Mouse (Mus musculus) lung, embryonic 15.5 days (tissue): ENCODE data around the gene Tas1r2. TPM values are rescaled to one million over a fixed set of nuclear protein-coding genes. Genes with fewer than 3 reads are reported as not detected.

ENCODE experiments used
- ATAC-seq: fragments of 200-750 bp; cut with Nextera tagmentation; 2 replicates; pipeline ENCODE4 v1.8.0; 2017; ENCODE audit warnings: moderate number of reproducible peaks, borderline replicate concordance; ENCODE audit not compliant: low FRiP score, low TSS enrichment; ENCODE audit errors: extremely low read depth
- H3K27ac ChIP-seq: fragments of 300-500 bp; sonication (generic); 2 replicates; pipeline ENCODE4 v1.5.1; 2015; ENCODE audit warnings: moderate library complexity, mild to moderate bottlenecking, inconsistent platforms
- H3K27me3 ChIP-seq: fragments of 300-500 bp; sonication (generic); 2 replicates; pipeline ENCODE4 v1.6.1; 2015; ENCODE audit warnings: inconsistent platforms
- H3K36me3 ChIP-seq: fragments of 300-500 bp; sonication (generic); 2 replicates; pipeline ENCODE4 v1.6.1; 2015; ENCODE audit warnings: inconsistent platforms
- H3K4me1 ChIP-seq: fragments of 300-500 bp; sonication (generic); 2 replicates; pipeline ENCODE4 v1.6.1; 2015; ENCODE audit warnings: inconsistent platforms
- H3K4me2 ChIP-seq: fragments of 300-500 bp; sonication (generic); 2 replicates; pipeline ENCODE4 v1.6.1; 2015; ENCODE audit warnings: inconsistent platforms, mild to moderate bottlenecking, moderate library complexity
- H3K4me3 ChIP-seq: fragments of 300-500 bp; sonication (generic); 2 replicates; pipeline ENCODE4 v1.5.1; 2015; ENCODE audit warnings: mild to moderate bottlenecking, inconsistent platforms
- H3K9ac ChIP-seq: fragments of 300-500 bp; sonication (generic); 2 replicates; pipeline ENCODE4 v1.6.1; 2015; ENCODE audit warnings: inconsistent platforms
- H3K9me3 ChIP-seq: fragments of 300-500 bp; sonication (generic); 2 replicates; pipeline ENCODE4 v1.6.1; 2016; ENCODE audit warnings: inconsistent platforms
- WGBS: fragments of 180-500 bp; shearing (Covaris S2); methylation state at CpG from one replicate; pipeline ENCODE4 v1.1.7; 2015; 5-methylcytosine and 5-hydroxymethylcytosine counted together
- polyA plus RNA-seq: library from polyadenylated mRNA; unstranded; fragments of >200 nt; fragmentation: Nextera tagmentation; extraction: Ambion mirVana; gene quantifications from 2 replicates; pipeline ENCODE4 v1.2.1, GENCODE M21; 2015

Gene Tas1r2
- polyA plus RNA-seq, 1 experiment from 2014 or later = not detected

GRCm38 (mm10) chr4:139623434-139624115 is 29.8 kb upstream of the Tas1r2 start:
- ATAC-seq = no peak
- Histone ChIP-seq H3K36me3 (no peaks in the 10 kb centered on the region), H3K9me3 (no peaks in the 10 kb centered on the region), H3K27ac (peak overlapping the region; percentile 79; the same call in 1 of the 2 replicates), H3K4me1 (peaks cover 27% of the 10 kb centered on the region), H3K4me2 (peak overlapping the region; percentile 85), H3K9ac (peak overlapping the region; percentile 72), H3K27me3 (no peaks in the 10 kb centered on the region), H3K4me3 (peak overlapping the region; percentile 72)
- 18% methylated on average over 21 of the region's 21 CpGs for WGBS

- peak overlapping the region; percentile 85 for H3K4me2 ChIP-seq
- 43% methylated on average over 5 of the region's 5 CpGs for WGBS
- H3K27me3 ChIP-seq = no peaks in the 10 kb centered on the region
- no peak overlapping the region for H3K9ac ChIP-seq
- H3K9me3 ChIP-seq = no peaks in the 10 kb centered on the region
- H3K27ac ChIP-seq = no peak overlapping the region
- peak overlapping the region; percentile 72; the same call in 1 of the 2 replicates for H3K4me3 ChIP-seq
- H3K36me3 ChIP-seq = no peaks in the 10 kb centered on the region
- no peak for ATAC-seq
- peaks cover 27% of the 10 kb centered on the region for H3K4me1 ChIP-seq
These were observed 29.2 kb upstream of the Tas1r2 start for GRCm38 (mm10) chr4:139624116-139624489.

GRCm38 (mm10) chr4:139624706-139625105 is 28.6 kb upstream of the Tas1r2 start:
- Histone ChIP-seq H3K36me3 (no peaks in the 10 kb centered on the region), H3K4me1 (peaks cover 27% of the 10 kb centered on the region), H3K27me3 (no peaks in the 10 kb centered on the region), H3K9me3 (no peaks in the 10 kb centered on the region), H3K4me2 (peak overlapping the region; percentile 85; the same call in 1 of the 2 replicates), H3K27ac (no peak overlapping the region), H3K4me3 (no peak overlapping the region), H3K9ac (no peak overlapping the region)
- WGBS = 58% methylated on average over 10 of the region's 10 CpGs
- ATAC-seq = no peak

GRCm38 (mm10) chr4:139627361-139627760 is 26.0 kb upstream of the Tas1r2 start:
- Histone ChIP-seq H3K27me3 (no peaks in the 10 kb centered on the region), H3K4me1 (peaks cover 40% of the 10 kb centered on the region), H3K4me3 (no peak overlapping the region), H3K9me3 (no peaks in the 10 kb centered on the region), H3K36me3 (no peaks in the 10 kb centered on the region), H3K27ac (no peak overlapping the region), H3K4me2 (no peak overlapping the region), H3K9ac (no peak overlapping the region)
- WGBS = 91% methylated on average over 11 of the region's 11 CpGs
- ATAC-seq = no peak

GRCm38 (mm10) chr4:139630171-139630570 is 23.2 kb upstream of the Tas1r2 start:
- 65% methylated on average over 10 of the region's 10 CpGs for WGBS
- Histone ChIP-seq H3K4me1 (peaks cover 21% of the 10 kb centered on the region), H3K9me3 (no peaks in the 10 kb centered on the region), H3K27me3 (no peaks in the 10 kb centered on the region), H3K4me3 (no peak overlapping the region), H3K9ac (no peak overlapping the region), H3K27ac (no peak overlapping the region), H3K4me2 (no peak overlapping the region), H3K36me3 (no peaks in the 10 kb centered on the region)
- ATAC-seq = no peak

- Histone ChIP-seq H3K4me2 (no peak overlapping the region), H3K9ac (no peak overlapping the region), H3K9me3 (no peaks in the 10 kb centered on the region), H3K36me3 (no peaks in the 10 kb centered on the region), H3K4me1 (peaks cover 21% of the 10 kb centered on the region), H3K27me3 (no peaks in the 10 kb centered on the region), H3K4me3 (no peak overlapping the region), H3K27ac (0 out of 2 replicates have a peak overlapping the region, but pooled peaks have one; percentile 19)
- WGBS = 29% methylated on average over 5 of the region's 5 CpGs
- ATAC-seq = no peak
These were observed 22.2 kb upstream of the Tas1r2 start for GRCm38 (mm10) chr4:139631141-139631540.

- Histone ChIP-seq H3K4me1 (peaks cover 21% of the 10 kb centered on the region), H3K4me2 (no peak overlapping the region), H3K9me3 (no peaks in the 10 kb centered on the region), H3K9ac (no peak overlapping the region), H3K4me3 (no peak overlapping the region), H3K27ac (0 out of 2 replicates have a peak overlapping the region, but pooled peaks have one; percentile 19), H3K27me3 (no peaks in the 10 kb centered on the region), H3K36me3 (no peaks in the 10 kb centered on the region)
- ATAC-seq = 0 out of 2 replicates have a peak, but pooled peaks have one; percentile 19
- 76% methylated on average over 7 of the region's 7 CpGs for WGBS
These were observed 21.6 kb upstream of the Tas1r2 start for GRCm38 (mm10) chr4:139631569-139632253.

- Histone ChIP-seq H3K36me3 (no peaks in the 10 kb centered on the region), H3K4me2 (no peak overlapping the region), H3K4me3 (no peak overlapping the region), H3K9ac (no peak overlapping the region), H3K9me3 (no peaks in the 10 kb centered on the region), H3K4me1 (peaks cover 21% of the 10 kb centered on the region), H3K27ac (no peak overlapping the region), H3K27me3 (no peaks in the 10 kb centered on the region)
- no peak for ATAC-seq
- WGBS = 76% methylated on average over 10 of the region's 10 CpGs
These were observed 21.1 kb upstream of the Tas1r2 start for GRCm38 (mm10) chr4:139632254-139632580.

- Histone ChIP-seq H3K4me3 (no peak overlapping the region), H3K9ac (no peak overlapping the region), H3K36me3 (no peaks in the 10 kb centered on the region), H3K4me2 (no peak overlapping the region), H3K9me3 (no peaks in the 10 kb centered on the region), H3K4me1 (peaks cover 9% of the 10 kb centered on the region), H3K27ac (no peak overlapping the region), H3K27me3 (0 out of 2 replicates have a peak, but pooled peaks cover 3% of the 10 kb centered on the region)
- 30% methylated on average over 7 of the region's 7 CpGs for WGBS
- no peak for ATAC-seq
These were observed 17.0 kb upstream of the Tas1r2 start for GRCm38 (mm10) chr4:139636373-139636772.

GRCm38 (mm10) chr4:139637847-139638246 is 15.5 kb upstream of the Tas1r2 start:
- Histone ChIP-seq H3K36me3 (no peaks in the 10 kb centered on the region), H3K4me2 (no peak overlapping the region), H3K4me3 (no peak overlapping the region), H3K9me3 (no peaks in the 10 kb centered on the region), H3K4me1 (peaks cover 13% of the 10 kb centered on the region), H3K27ac (no peak overlapping the region), H3K27me3 (0 out of 2 replicates have a peak, but pooled peaks cover 8% of the 10 kb centered on the region), H3K9ac (no peak overlapping the region)
- WGBS = 86% methylated on average over 9 of the region's 9 CpGs
- no peak for ATAC-seq

- H3K4me2 ChIP-seq = no peak overlapping the region
- no peak for ATAC-seq
- no peaks in the 10 kb centered on the region for H3K9me3 ChIP-seq
- 88% methylated on average over 16 of the region's 16 CpGs for WGBS
- no peak overlapping the region for H3K4me3 ChIP-seq
- no peak overlapping the region for H3K27ac ChIP-seq
- no peak overlapping the region for H3K9ac ChIP-seq
- 0 out of 2 replicates have a peak, but pooled peaks cover 10% of the 10 kb centered on the region for H3K27me3 ChIP-seq
- peaks cover 13% of the 10 kb centered on the region for H3K4me1 ChIP-seq
- no peaks in the 10 kb centered on the region for H3K36me3 ChIP-seq
These were observed 15.0 kb upstream of the Tas1r2 start for GRCm38 (mm10) chr4:139638356-139638755.

GRCm38 (mm10) chr4:139639801-139640200 is 13.5 kb upstream of the Tas1r2 start:
- H3K36me3 ChIP-seq = no peaks in the 10 kb centered on the region

More at GRCm38 (mm10) chr4:139639801-139640200, 13.5 kb upstream of the Tas1r2 start:
- peaks cover 13% of the 10 kb centered on the region for H3K4me1 ChIP-seq
- H3K9me3 ChIP-seq = no peaks in the 10 kb centered on the region
- H3K4me3 ChIP-seq = no peak overlapping the region
- no peak for ATAC-seq
- H3K27me3 ChIP-seq = 0 out of 2 replicates have a peak, but pooled peaks cover 10% of the 10 kb centered on the region
- no peak overlapping the region for H3K27ac ChIP-seq
- WGBS = 67% methylated on average over 12 of the region's 12 CpGs
- H3K4me2 ChIP-seq = no peak overlapping the region
- no peak overlapping the region for H3K9ac ChIP-seq
